Mouse (Mus musculus): Measurements from ENCODE around the gene Golt1a.

Gene Golt1a

DNA sequence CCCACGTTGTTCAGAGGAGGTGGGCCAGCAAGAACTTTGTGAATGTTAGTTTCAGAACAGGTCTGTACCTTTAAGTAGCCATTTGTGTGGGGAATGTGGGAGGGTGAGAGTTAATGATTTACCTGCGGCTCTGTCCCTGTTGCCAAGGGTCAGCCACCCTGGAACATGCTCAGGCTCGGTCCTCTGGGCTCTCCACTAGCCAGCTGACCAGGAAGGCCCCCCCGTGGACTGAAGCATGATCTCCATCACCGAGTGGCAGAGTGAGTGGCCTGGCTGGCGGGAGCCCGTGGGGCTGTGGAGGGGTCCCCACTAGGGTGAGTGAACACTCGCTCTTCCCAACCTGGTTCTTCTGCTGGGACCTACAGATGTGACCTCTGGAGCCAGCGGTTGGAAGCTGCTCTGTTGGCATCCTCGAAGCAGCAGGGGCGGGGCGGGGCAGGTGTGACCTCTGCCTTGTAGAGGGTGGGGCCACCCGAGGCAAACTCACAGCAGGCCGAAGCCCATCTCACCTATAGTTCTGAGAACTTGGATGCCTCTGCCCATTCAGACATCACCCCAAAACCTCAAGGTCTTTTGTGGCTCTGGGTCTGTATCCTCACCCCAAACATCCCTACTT lies at the start of gene Golt1a:
TSS of gene Golt1a (plus strand) at position 149 of the 616 bp plus-strand sequence.
- no peak for DNase-seq (ENCODE audit: low spot score in 2 of 2)

DNA sequence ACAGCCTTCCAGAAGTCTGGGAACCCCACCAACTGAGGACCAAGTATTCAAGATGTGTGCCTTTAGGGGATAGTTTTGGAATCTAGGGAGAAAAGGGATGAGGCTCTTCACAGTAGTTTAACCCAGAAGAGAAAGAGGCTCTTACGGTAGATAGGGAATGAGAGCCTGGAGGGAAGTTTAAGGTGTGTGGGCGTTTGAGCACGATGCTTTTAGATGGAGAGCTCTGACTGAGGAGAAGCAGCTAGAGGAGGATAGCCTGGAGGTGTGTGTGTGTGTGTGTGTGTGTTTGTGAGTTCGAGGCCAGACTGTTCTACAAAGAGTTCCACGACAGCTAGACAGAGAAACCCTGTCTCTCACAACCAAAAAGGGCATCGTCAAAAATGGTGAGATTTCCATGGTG lies 47.0 kb upstream of the Golt1a start:
- no peak for DNase-seq (ENCODE audit: low spot score in 2 of 2)

DNA sequence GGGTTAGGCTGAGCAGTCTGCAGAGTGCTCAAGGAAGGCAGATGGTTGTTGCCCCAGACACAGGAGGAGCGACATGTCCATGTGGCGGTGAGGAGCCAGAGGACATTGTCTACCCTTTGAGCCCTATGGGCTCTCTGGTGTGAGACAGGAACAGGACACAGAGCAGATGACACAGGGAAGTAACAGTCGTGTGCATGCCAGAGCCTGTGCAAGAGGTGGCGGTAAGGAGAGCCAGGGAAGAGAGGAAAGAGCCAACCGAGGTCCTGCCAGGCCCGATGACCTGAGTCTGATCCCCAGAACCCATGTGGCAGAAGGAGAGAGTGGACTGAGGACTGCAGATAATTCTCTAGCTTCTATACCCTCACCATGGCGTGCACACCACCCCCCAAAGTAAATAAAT lies 46.5 kb upstream of the Golt1a start:
- DNase-seq (ENCODE audit: low spot score in 2 of 2) = no peak

DNA sequence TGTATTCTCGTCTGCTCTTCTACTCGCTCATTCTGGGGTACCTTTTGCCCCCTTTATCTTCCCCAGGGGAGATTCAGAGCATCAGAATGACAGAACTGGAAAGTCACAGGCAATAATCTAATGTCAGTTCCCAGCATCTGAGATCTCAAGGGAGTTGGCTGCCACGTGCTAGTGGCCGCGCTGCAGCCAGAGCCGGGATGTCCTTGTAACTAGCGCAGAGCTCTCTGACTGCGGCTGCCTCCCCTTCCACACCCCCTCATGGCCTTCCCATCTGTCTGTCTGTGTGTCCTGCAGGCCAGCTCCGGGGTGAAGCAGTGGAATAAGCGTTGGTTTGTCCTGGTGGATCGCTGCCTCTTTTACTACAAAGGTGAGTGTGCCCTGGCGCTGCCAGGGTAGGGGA lies 45.2 kb upstream of the Golt1a start:
- no peak for DNase-seq (ENCODE audit: low spot score in 2 of 2)

DNA sequence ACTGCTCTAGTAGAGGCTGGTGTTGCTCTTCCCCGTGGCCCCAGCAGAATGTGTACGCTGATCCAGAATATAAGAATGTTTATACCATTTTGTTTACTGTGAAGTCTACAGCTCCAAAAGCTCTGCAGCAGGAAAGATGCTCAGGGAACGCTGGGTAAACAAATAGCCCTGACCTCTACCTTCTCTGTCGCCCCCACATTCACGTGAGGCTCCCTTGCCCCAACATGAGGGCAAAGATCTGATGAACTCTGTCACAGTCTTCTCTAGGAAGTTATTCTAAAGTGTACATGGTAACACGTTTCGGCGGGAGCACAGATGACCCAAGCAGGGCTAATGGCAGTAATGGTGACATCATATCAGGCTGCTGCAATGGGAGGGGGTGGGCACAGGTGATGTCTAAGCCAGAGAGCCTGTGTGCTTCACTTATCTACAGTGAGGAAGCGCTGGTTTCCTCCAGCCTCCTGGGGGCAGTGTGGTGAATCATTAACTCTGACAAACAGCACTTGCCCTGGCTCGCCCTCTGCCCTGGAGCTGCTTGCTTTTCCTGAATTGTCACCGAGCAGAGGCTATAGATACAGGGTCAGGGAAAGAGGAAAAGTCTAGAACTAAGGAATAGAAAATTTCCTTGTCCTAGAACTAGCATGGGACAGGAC lies 44.4 kb upstream of the Golt1a start:
- DNase-seq (ENCODE audit: low spot score in 2 of 2) = peak in 1 of 2 experiments; percentile 33

DNA sequence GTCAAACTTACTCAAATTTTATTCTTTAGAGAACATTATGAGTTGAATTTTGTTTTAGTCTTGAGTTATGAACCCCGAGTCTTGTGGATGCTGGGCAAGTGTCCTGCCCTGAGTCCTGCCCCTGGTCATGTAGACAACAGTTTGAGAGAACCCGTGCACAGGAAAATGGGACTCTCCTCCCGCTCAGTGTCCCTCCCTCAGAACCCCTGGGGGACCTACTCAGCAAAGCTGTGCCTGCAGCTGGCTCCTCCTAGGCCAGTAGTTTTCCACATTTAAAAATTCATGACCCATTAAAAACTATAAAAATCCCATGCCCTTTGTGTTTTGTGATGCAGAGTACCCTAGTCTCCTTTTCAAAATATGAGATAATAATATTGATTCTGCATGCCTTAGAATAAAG lies 42.5 kb upstream of the Golt1a start:
- DNase-seq (ENCODE audit: low spot score in 2 of 2) = no peak

DNA sequence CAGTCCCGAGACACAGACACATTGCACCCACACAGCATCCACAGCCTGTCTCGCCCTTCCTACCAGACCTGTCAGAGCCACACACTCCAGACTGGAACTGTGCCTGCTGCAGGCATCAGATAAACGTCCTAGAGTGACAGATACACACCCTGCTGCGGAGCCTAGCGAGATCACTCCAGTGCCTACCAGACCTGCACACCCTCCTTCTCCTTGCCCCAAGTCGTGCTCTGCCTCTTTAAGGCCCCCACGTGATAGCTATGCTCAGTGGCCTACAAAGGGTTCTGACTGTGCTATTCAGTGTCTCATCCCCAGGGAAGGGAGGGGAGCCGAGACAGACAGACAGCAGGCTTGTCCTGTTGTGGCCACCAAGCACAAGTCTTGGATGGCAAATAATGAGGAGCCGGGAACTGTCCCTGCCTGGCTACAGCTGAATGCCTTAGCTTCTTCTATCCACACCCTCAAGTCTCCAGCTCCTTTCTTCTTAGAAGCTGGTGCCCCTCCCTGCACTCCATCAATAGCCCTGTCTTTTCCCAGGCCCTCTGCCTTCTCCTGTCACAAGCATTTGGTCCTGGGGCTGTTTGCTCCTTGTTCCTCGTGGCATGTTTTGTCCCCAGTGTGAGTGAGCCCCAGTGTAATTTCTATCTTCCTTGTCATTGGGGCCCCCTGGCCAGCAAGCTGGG lies 41.6 kb upstream of the Golt1a start:
- peak in 1 of 2 experiments; percentile 55 for DNase-seq (ENCODE audit: low spot score in 2 of 2)

DNA sequence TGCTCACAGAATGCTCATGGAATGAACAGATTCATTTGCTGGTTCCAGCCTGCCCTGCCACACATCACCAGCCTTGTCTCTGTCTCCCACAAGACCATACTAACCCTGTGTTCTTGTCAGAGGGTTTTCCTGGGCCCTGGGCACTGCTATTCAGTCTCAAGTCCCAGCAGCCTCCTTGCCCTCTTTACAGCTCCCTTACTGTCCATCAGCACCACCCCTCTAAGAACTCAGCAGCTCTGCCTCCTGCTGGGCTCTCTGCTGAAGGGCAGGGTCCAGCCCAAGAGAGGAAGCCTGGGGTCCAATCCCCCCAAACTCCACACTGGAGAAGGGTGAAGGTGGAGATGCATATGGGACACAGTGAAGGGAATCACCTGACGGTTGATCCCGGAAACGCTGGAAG lies 41.1 kb upstream of the Golt1a start:
- DNase-seq (ENCODE audit: low spot score in 2 of 2) = no peak

DNA sequence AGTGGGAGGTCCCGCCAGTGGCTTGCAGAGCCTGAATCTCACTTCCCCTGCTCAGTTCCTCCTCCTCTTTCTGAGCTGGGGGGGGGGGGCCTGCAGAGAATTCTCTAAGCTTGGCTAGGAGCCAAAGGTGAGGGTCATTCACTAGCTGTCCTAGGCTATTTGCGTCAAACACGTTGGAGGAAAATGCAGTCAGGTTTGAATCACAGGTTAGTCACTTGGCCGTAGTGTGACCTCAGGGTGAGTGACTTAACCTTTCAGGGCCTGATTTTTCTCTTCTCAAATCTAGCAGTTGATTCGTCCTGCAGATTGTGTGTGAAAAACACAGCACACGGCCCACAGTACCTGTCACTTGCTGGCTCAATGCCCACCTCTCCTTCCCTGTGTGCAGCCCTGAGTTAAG lies 39.3 kb upstream of the Golt1a start:
- DNase-seq (ENCODE audit: low spot score in 2 of 2) = no peak

DNA sequence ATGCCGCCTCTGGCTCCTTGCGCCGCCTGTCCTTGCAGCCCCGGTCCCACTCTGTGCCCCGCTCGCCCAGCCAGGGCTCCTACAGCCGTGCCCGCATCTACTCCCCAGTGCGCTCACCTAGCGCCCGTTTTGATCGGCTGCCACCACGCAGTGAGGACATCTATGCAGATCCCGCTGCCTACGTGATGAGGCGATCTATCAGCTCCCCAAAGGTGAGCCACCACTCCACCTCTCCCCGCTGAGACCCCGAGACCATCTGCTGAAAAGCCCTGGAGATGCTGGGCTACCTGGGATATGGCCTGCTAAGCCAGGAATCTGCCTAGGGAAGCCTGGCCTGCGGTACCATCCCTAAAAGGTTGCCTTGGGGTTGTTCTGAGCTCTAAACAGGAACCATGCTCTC lies 35.4 kb upstream of the Golt1a start:
- DNase-seq (ENCODE audit: low spot score in 2 of 2) = no peak

DNA sequence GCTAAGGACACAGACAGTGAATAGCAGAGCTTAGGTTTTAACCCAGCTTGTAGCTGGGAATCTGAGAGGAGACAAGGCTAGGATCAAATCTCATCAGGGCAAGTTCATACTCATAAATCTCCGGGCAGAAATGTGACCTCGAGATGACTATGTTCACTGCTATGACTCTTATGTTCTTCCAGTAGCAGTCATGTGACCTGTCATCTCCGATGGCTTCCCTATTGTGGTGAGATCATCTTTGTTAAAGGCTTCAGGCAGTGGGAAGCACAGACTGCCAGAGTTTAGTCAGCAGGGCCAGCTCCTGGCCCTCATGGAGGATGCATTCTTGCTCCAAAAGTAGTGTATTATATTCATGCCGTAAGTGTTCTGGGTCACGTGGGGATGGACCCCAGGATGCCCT lies 32.6 kb upstream of the Golt1a start:
- no peak for DNase-seq (ENCODE audit: low spot score in 2 of 2)

DNA sequence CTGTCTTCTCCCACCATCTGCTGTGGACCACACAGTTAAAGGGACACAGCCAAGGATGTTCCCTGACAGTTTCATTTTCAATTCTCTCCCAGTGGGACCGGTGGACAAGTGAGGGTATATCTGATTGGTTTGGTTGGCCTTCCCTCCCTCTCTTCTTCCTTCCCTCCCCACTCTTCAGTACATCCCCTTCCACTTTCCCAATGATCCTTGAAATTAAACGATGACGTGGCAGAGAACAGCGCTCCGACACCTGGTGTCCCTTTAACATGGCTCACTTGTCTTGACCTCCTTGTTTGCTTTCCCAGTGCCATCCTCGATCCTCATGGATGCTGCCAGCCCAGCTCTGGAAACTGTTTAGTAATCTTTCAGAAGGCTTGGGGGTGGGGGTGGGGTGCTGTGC lies 31.1 kb upstream of the Golt1a start:
- no peak for DNase-seq (ENCODE audit: low spot score in 2 of 2)

DNA sequence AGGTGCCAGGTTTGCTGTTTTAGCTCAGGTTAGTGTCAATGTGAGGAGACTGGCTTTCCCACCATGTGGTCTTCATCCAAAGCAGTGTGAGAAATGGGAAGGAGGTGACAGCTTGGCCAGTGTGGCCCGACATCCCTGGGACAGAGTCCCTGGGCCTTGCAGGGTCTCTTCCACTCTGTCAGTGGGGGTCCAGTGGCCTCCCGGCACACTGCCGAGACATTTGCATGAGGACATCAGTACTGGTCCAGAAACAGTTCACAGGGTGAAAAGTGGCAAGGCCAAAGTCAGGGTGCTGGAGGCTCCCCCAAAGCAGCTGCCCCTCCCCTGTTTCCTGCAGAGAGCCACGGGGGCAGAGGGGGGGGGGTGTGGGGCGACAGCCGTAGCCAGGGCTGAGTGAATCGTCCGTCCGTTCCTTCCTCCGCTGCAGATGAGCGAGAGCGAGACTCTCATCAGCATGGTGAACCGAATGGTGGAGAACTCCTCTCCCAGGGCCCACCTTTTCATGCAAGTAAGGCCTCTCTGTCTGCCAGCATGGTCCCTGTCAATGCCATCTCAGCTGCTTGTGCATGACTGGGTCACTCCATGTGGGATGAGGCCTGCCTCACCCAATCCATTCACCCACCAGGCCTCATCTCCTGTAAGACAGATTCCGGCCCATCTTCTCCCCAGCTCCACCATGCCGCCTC lies 30.5 kb upstream of the Golt1a start:
- DNase-seq (ENCODE audit: low spot score in 2 of 2) = no peak

DNA sequence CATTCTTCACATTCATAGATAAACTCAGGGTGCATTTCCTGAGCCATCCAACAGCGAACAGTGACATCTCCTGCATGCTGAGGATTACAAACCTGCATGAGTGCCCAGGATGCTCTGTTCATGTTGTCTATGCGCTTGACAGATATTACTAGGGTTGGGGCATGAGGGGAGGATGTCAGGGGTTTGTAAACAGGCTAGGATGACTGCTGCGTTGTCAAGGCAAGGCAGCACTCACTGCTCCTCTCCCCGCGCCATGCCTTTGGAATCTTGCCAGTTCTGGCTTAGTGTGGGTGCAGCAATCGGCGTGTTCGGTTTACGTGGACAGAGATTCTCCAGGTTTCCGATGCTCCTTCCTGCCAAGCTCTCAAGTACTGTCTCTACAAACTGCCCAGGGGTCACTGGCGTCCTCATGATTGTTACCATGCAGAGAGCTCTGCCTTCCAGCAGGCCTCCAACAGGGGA lies 29.9 kb upstream of the Golt1a start:
- DNase-seq (ENCODE audit: low spot score in 2 of 2) = no peak

DNA sequence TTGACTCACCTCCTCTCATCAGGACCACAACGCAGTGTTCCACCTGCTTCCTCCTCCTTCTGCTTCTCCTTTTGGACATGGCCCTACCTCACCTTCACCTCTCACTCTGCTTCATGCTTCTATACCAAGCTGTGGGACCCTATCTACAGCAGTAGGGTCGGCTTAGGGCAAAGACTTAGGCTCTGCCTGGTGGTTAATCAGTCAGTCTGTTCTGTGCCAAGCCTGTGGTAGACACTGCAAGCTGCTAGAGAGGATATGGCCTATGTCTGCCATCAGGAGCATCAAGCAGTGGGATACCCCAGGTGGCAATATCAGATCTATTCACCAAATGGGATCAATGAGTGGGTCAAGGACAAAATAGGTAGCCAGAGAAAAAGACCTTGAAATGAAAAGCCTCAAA lies 29.1 kb upstream of the Golt1a start:
- no peak for DNase-seq (ENCODE audit: low spot score in 2 of 2)

DNA sequence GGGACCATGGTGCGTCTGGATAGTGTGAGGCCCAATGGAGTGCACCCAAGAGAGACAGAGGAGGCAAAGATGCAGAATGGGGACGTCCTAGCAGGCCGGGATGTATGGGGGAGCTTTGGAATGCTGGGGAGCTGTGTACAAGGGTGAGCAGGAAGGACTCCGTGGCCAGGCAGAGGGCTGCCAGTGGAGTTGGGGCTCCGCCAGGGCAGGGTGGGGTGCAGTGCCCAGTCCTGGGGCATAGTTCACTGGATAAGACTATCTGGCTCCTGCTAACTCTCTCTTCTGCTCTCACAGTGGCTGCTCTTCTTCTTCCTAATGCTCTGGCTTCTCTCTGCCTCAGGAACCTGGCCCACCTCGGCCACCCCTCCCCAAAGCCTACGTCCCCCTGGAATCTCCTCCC lies 23.7 kb upstream of the Golt1a start:
- DNase-seq (ENCODE audit: low spot score in 2 of 2) = no peak

DNA sequence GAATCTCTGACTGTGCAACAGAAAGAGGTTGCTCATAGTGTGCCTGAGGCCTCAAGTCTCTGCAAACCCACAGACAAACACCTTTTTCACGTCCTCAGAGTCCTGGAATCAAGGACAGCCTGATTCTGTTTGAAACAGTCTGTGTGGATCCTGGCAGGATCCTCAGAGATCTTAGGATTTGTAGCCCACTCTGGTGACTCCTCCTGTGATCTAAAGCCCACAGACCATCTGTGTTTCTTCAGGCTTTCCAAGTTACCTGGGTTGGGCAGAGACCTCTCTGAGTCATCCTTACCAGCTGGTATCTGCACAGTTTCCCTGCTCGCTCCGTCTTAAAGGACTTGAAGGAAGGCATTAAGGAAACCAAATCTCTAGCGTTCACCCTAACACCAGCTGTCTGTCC lies 22.5 kb upstream of the Golt1a start:
- no peak for DNase-seq (ENCODE audit: low spot score in 2 of 2)

DNA sequence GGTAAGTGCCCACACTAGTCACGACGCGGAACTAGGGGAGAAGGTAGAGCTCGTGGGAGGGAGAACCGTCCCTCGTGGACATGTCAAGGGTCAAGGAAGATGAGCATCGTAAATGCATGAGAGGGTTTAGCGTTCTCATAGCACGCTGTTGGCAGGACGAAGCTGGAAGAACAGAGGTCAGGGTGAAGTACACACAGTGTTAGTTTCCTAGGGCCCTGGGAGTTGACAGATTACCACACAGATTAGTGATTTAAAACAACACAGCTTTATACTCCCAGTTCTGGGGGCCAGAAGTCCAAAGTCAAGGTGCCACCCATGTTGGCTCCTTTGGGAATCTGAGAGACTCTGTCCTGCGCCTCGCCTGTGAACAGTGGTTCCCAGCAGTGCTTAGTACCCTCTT lies 21.7 kb upstream of the Golt1a start:
- DNase-seq (ENCODE audit: low spot score in 2 of 2) = no peak

DNA sequence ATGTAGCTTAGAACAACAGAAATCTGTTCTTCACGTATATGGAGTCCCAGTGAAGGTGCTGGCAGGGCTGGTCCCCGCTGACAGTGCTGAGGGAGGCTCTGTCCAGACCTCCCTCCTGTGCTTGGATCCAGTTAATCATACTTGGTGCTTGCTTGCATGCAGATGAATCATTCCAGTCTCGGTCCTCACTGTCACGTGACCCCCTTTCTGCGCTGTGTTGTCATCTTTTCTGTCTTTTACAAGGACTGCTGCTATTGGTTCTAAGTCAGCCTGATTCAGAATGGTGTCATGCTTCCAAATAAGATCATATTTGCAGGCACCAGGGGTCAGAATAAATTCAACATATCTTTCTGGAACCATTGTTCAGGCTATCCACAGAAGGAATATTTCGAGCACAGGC lies 17.7 kb upstream of the Golt1a start:
- DNase-seq (ENCODE audit: low spot score in 2 of 2) = no peak

DNA sequence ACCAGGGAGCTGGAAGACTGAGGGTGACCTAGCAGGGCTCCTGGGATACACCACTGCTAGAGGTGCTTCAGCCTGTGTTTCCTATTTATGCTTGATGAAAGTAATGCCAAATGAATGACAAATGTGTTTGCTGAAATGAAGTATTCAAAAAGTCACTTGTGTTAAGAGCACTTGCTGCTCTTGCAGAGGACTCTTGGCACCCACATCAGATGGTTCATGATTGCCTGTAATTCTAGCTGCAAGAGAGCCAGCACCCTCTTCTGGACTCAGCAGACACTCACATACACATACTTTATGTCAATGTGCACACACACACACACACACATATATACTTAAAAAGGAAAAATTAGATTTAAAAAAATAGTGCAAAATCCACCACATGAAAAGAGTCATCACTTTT lies 17.0 kb upstream of the Golt1a start:
- DNase-seq (ENCODE audit: low spot score in 2 of 2) = no peak

DNA sequence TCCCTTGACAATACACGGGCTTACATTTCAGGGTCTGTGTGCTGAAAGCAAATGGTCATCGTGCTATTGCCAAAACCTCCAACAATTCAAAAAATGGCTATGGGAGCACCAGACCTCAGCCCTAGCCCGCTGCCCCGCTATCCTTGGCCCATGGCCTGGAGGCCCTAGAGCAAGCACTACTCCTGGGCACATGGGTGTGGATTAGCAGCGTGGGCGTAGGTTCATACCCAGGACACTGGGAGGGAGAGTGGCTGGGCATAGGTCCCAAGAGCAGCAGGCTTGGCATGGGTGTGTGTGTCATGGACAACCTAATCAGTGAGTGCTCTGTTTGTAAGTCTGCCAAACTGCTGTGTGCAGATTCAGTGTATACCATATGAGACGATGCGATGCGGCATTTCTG lies 13.2 kb upstream of the Golt1a start:
- DNase-seq (ENCODE audit: low spot score in 2 of 2) = no peak

DNA sequence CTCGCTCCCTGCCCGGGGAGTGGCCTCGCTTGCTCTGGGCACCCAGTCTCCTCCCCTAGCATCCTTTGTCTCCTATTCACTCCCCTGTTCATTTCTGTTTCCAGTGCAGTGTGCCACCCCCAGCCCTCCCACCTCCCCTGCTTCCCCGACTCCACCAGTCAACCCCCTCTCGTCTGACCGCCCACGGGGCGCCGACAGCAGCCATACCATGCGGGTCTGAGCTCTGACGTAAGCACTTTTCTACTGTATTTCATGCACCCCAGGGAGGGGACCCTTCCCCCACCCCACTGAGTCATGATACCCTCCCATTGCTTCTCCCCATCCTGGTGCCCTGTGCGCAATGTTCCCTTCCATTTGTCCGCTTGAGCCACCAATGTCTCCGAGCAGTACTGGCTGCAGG lies 10.8 kb upstream of the Golt1a start:
- DNase-seq (ENCODE audit: low spot score in 2 of 2) = no peak

DNA sequence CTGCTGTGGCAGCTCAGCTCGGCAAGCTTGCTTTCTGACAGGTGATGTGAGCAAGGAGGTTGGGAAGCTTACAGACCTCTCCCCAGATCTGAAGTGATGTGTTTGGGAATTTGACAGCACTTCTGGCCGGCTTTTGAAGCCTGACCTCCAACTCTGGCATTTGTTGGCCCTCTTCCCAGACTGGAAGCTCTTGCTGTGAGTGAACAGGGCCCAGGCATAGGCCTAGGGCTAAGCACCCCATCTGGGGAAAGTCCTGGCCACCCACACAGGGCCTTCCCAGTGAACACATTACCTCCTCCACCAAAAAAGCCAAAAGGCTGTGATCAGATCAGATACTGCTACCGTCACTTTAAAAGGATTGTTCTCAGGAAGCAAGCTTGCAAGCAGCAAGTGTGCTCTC lies 7.1 kb upstream of the Golt1a start:
- DNase-seq (ENCODE audit: low spot score in 2 of 2) = no peak
